Mouse (Mus musculus) E14TG2a.4 (cell line): ENCODE measurements around the gene Gal3st2c.
"Not testable (repeated sequence)": the region's sequence is repeated elsewhere in the genome, so short reads cannot be mapped to it uniquely, and the experiment has no call there.

Experiments
- CTCF ChIP-seq: conservative IDR thresholded peaks from 2 replicates; pipeline ENCODE4 v1.5.1; 2014; ENCODE audit warnings: low read length
- NANOG ChIP-seq: IDR thresholded peaks from 2 replicates; pipeline ENCODE4 v1.6.1; 2014; ENCODE audit warnings: borderline replicate concordance, low read length, mixed read lengths
- POU5F1 ChIP-seq: IDR thresholded peaks from 2 replicates; pipeline ENCODE4 v1.6.1; 2014; ENCODE audit warnings: low read length, borderline replicate concordance

DNA sequence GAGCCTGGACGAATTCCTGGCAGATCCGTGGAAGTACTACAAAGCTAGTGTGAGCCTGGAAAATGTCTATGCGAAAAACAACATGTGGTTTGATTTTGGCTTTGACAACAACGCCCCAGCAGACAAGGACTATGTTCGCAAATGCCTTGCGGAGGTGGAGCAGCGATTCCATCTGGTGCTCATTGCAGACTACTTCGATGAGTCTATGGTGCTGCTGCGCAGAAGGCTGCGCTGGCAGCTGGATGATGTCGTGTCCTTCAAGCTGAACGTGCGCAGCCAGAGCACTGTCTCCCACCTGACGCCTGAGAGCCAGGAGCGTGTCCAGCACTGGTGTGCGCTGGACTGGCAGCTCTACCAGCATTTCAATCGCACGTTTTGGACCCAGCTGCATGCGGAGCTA, 18.5 kb downstream of the Gal3st2c start:
- TF ChIP-seq CTCF, POU5F1, NANOG: not testable (repeated sequence)
